Mouse (Mus musculus): ENCODE measurements around the gene Cnnm4.

The Cnnm4 gene

GRCm38 (mm10) chr1:36508238-36508637 lies 36.8 kb downstream of the Cnnm4 start:
- in situ Hi-C loops (cut with MboI; ENCODE audit: low pct_unique_long_range_greater_than_20kb in 1 of 2, low sequenced_read_pairs in 2 of 2, unreplicated experiment in 1 of 2): no loop called here

- in situ Hi-C loops (cut with MboI; ENCODE audit: low pct_unique_long_range_greater_than_20kb in 1 of 2, low sequenced_read_pairs in 2 of 2, unreplicated experiment in 1 of 2): no loop called here
Observed at GRCm38 (mm10) chr1:36511289-36512021, 40.0 kb downstream of the Cnnm4 start, which contains the start of gene Cnnm3. Gene Cnnm3 (plus strand): TSS chr1:36511867.

DNA sequence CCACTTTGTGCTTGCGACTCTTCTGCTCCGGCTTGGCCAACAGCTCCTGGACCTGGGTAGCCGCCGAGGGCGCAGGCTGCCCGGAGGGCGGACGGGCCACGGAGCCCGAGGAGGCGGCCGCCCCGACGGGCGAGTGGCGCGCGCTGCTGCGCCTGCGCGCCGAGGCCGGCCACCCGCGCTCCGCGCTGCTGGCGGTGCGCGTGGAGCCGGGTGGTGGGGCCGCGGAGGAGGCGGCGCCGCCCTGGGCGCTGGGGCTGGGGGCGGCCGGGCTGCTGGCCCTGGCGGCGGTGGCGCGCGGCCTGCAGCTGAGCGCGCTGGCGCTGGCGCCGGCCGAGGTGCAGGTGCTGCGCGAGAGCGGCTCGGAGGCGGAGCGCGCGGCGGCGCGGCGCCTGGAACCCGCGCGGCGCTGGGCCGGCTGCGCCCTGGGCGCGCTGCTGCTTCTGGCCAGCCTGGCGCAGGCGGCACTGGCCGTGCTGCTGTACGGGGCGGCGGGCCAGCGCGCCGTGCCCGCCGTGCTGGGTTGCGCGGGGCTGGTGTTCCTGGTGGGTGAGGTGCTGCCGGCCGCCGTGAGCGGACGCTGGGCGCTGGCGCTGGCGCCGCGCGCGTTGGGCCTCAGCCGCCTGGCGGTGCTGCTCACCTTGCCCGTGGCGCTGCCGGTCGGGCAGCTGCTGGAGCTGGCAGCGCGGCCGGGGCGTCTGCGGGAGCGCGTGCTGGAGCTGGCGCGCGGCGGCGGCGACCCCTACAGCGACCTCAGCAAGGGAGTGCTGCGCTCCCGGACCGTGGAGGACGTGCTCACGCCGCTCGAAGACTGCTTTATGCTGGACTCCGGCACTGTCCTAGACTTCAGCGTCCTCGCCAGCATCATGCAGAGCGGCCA lies 40.9 kb downstream of the Cnnm4 start:
- in situ Hi-C loops (cut with MboI; ENCODE audit: low pct_unique_long_range_greater_than_20kb in 1 of 2, low sequenced_read_pairs in 2 of 2, unreplicated experiment in 1 of 2): no loop called here

- in situ Hi-C loops (cut with MboI; ENCODE audit: low pct_unique_long_range_greater_than_20kb in 1 of 2, low sequenced_read_pairs in 2 of 2, unreplicated experiment in 1 of 2): no loop called here
Observed at GRCm38 (mm10) chr1:36512966-36513280, 41.5 kb downstream of the Cnnm4 start.

- in situ Hi-C loops (cut with MboI; ENCODE audit: low pct_unique_long_range_greater_than_20kb in 1 of 2, low sequenced_read_pairs in 2 of 2, unreplicated experiment in 1 of 2): no loop called here
Observed at GRCm38 (mm10) chr1:36513310-36513709, 41.9 kb downstream of the Cnnm4 start.

GRCm38 (mm10) chr1:36513718-36514117 lies 42.3 kb downstream of the Cnnm4 start:
- in situ Hi-C loops (cut with MboI; ENCODE audit: low pct_unique_long_range_greater_than_20kb in 1 of 2, low sequenced_read_pairs in 2 of 2, unreplicated experiment in 1 of 2): no loop called here

DNA sequence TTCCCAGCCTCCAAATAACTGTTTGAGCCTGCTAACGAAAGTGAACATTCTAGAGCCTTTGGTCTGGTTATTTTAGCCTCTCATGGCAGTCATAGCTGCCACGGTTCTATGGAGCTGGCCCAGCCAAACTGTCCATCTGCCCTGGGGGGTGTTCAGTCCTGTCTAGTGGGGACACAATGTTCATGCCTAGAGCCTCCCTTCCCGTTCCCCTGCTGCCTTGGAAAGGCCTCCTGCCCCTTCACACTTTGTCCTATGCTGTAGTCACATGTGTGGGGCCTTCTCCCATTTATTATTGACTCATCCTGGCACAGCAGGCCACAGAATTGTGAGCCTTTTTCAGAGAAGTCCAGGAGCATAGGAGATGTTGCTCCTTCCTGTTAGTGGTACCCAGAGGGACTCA lies 46.8 kb downstream of the Cnnm4 start:
- in situ Hi-C loops (cut with MboI; ENCODE audit: low pct_unique_long_range_greater_than_20kb in 1 of 2, low sequenced_read_pairs in 2 of 2, unreplicated experiment in 1 of 2): no loop called here

GRCm38 (mm10) chr1:36519626-36520025 lies 48.2 kb downstream of the Cnnm4 start:
- in situ Hi-C loops (cut with MboI; ENCODE audit: low pct_unique_long_range_greater_than_20kb in 1 of 2, low sequenced_read_pairs in 2 of 2, unreplicated experiment in 1 of 2): no loop called here

DNA sequence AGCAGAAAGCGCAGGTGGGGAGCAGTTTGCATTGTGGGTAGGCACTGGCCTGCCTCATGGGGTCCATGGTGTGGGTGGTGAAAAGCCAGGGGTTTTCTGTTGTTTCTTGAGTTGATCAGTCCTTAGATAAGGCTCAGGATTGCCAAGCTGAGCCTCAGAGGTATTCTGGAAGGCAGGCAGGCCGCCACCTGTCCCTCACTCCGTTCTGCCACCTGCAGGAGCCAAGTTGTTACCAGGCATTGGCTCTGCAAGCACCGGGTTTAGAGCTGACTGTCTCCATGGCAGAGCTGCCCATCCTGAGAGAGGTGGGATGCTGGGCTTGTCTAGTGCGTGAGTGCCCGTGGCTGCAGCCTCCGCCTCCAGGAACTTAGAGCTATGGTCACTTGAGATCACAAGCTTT lies 50.8 kb downstream of the Cnnm4 start:
- in situ Hi-C loops (cut with MboI; ENCODE audit: low pct_unique_long_range_greater_than_20kb in 1 of 2, low sequenced_read_pairs in 2 of 2, unreplicated experiment in 1 of 2): no loop called here

- in situ Hi-C loops (cut with MboI; ENCODE audit: low pct_unique_long_range_greater_than_20kb in 1 of 2, low sequenced_read_pairs in 2 of 2, unreplicated experiment in 1 of 2): no loop called here
Observed at GRCm38 (mm10) chr1:36523332-36524013, 52.1 kb downstream of the Cnnm4 start.

- in situ Hi-C loops (cut with MboI; ENCODE audit: low pct_unique_long_range_greater_than_20kb in 1 of 2, low sequenced_read_pairs in 2 of 2, unreplicated experiment in 1 of 2): no loop called here
Observed at GRCm38 (mm10) chr1:36524058-36524457, 52.6 kb downstream of the Cnnm4 start.

GRCm38 (mm10) chr1:36525774-36526173 lies 54.4 kb downstream of the Cnnm4 start:
- in situ Hi-C loops (cut with MboI; ENCODE audit: low pct_unique_long_range_greater_than_20kb in 1 of 2, low sequenced_read_pairs in 2 of 2, unreplicated experiment in 1 of 2): no loop called here

DNA sequence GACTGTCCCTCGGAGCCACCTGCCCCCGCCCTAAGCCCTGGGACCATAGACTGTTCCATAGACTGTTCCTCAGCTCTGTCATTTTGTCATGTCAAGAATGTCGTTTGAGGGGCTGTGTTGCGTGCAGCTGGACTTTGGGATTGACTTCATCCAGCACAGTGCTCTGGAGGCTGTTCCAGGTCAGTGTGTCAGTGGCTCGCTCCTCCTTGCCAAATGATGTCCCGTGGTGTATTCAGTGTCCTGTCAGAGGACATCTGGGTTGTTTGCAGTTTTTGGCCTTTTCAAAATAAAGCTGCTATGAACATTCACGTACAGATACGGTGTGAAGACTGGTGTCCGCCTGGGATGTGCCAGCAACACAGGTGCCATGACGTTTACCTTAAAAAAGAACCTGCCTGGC lies 55.5 kb downstream of the Cnnm4 start:
- in situ Hi-C loops (cut with MboI; ENCODE audit: low pct_unique_long_range_greater_than_20kb in 1 of 2, low sequenced_read_pairs in 2 of 2, unreplicated experiment in 1 of 2): no loop called here

DNA sequence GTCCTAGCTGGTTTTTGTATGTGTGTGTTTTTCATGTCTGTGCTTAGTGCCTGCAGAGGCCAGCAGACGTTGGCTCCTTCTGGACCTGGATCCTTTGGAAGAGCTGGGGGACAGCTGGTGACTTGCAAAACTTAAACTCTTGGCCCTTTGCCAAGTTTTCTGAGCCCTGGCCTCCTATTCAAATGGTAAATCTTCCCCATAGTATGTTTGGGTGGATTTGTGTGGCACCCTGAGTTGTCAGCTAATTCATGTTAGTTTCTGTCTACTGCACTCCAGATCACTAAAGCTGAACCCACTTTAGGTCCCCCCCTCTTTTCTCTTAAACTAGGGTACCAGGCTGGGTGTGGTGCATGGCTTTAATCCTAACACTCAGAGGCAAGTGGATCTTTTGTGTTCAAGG lies 56.9 kb downstream of the Cnnm4 start:
- in situ Hi-C loops (cut with MboI; ENCODE audit: low pct_unique_long_range_greater_than_20kb in 1 of 2, low sequenced_read_pairs in 2 of 2, unreplicated experiment in 1 of 2): no loop called here

GRCm38 (mm10) chr1:36529274-36529673 lies 57.9 kb downstream of the Cnnm4 start:
- in situ Hi-C loops (cut with MboI; ENCODE audit: low pct_unique_long_range_greater_than_20kb in 1 of 2, low sequenced_read_pairs in 2 of 2, unreplicated experiment in 1 of 2): no loop called here

DNA sequence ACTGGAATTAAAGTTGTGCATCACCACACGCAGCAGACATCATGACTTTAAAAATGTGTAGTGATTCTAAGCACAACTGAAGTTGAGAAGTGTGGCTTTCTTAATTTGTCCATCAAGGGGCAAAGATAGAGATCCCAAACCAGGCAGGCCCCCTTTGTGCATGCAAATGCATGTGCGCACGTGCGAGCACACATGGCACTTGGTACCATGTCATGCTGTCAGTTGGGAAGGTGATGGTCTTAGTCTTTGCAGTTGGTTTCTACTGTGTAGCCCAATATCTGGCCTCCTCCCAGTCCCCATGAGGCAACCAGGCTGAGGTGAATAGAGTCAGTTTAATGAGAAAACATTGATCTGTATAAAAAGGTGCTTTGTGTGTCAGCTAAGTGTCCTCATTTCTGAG lies 58.5 kb downstream of the Cnnm4 start:
- in situ Hi-C loops (cut with MboI; ENCODE audit: low pct_unique_long_range_greater_than_20kb in 1 of 2, low sequenced_read_pairs in 2 of 2, unreplicated experiment in 1 of 2): no loop called here

GRCm38 (mm10) chr1:36530485-36530884 lies 59.1 kb downstream of the Cnnm4 start:
- in situ Hi-C loops (cut with MboI; ENCODE audit: low pct_unique_long_range_greater_than_20kb in 1 of 2, low sequenced_read_pairs in 2 of 2, unreplicated experiment in 1 of 2): no loop called here

DNA sequence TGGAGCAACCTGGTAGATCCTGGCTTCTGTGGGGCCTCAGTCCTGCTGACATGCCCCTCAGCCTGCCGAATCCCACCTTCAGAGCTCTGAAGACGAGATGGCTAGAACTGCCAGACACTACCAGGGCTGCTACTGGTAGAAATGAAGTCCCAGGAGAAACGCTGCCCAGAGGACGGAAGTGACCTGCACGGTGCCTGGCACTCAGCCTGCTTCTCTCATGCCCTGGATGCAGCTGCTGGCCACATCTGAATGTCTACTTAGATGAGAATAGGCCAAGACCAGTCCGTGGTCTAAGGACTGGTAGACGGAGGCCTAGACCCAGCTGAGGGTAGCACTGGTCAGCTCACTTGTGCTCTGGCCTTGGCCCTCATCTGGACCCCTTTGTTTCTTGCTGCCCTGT lies 59.5 kb downstream of the Cnnm4 start:
- in situ Hi-C loops (cut with MboI; ENCODE audit: low pct_unique_long_range_greater_than_20kb in 1 of 2, low sequenced_read_pairs in 2 of 2, unreplicated experiment in 1 of 2): no loop called here

GRCm38 (mm10) chr1:36531461-36531860 lies 60.0 kb downstream of the Cnnm4 start:
- in situ Hi-C loops (cut with MboI; ENCODE audit: low pct_unique_long_range_greater_than_20kb in 1 of 2, low sequenced_read_pairs in 2 of 2, unreplicated experiment in 1 of 2): no loop called here
